Mouse (Mus musculus) kidney, postnatal 36 days (tissue): Measurements from ENCODE around the gene Insl6.

Experiments
- DNase-seq, 2 experiments: peaks; one replicate each; pipeline ENCODE4 v3.0.0; 2021 to 2022; ENCODE audit warnings: mixed read lengths in 2 of 2

Insl6 gene

DNA sequence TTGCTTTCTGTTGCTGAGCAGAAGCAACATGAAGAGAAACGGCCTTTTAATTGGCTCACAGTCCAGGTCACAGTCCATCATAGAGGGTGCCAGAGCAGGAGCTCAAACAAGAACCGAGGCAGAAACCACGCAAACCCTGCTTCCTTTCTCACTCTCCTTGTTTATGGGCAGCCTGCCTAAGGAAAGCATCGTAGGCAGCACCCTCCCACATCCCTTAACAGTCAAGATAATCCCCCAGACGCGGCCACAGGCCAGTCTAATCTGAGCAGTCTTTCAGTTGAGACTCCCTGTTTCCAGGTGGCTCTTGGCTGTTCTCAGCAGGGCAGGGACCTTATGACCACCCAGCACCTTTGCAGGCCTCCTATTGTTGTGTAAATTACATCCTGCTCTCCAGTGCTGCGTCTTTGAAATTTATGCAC lies 39.7 kb downstream of the Insl6 start:
- DNase-seq = peak; percentile 54 to 56

DNA sequence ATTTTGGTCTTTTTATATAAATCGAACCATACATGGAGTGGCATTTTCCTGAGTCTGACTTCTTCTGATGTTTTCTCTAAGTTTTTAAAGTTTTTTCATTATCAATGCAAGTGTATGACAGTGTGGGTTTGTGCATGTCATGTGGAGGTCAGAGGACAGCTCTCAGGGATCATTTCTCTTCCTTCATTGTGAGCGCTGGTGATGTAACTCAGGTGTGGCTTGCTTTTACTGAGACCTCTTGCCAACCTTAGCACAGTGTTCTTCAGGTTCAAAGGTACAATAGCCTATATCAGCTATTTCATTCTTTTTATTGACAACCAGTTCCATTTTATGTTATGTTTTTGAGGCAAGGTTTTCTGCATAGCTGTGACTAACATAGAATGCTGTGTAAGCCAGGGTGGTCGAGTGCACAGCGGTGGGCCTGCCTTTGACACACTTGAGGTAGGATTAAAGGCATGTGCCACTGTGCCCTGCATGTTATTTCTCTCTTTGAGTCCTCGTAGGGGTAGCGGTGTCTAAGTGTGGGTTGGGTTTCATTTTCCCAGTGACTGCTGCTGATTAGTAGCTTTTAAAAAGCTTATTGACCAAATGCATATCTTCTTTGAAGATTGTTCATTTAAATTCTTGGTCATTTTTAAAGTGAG lies 46.1 kb downstream of the Insl6 start:
- no peak for DNase-seq

DNA sequence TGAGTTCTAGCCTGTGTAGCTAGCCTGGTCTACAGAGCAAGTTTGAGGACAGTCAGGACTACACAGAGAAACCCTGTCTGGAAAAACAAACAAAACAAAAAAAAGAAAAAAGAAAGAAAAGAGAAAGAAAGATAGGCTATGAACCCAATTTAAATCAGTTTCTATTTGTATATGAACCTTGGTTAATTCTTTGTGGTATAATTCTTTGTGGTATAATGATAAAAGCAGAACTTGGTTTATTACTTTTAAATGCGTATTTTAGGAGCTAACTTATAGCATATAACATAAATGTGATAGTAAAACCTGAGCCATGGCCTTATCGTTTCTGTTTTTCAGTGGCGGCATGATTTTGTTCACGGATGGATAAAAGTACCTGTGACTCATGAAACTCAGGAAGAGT lies 48.7 kb downstream of the Insl6 start:
- DNase-seq = no peak

DNA sequence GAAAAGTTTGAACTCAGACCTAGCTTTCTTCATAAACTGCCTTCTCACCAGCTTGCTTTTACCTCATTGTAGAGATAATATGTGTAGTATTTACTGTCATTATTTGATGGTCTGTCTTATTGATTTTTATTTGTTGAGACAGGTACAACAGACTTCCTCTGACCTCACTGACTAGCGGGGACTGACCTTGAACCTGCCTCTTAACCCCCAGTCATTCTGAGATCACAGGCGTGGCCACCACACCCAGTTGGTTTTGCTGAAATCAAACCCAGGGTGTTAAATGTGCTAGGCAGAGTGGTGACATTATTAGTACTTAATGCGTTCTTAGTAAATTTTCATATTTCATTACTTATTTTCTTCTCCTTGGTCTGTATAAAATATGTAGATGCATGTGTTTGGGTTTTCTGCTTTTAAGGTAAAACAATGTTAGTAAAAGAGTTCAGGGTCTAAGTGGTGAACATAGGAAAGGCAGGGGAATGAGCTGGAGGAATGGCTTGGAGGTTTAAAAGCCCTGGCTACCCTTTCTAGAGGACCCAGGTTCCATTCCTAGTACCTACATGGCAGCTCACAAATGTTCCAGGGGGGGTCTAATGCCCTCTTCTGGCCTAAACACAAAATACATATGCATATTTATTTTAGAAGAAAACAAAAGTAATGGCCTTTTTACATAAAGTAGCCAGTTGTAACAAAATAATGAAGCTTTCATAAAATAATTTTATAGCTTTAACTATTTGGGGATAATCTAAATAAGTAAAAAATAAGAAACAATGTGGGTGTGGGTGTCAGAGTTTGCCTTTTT lies 52.9 kb downstream of the Insl6 start:
- no peak for DNase-seq
